Comparison of ENCODE assay signal across 8 mouse cellular contexts in the genomic region with DNA sequence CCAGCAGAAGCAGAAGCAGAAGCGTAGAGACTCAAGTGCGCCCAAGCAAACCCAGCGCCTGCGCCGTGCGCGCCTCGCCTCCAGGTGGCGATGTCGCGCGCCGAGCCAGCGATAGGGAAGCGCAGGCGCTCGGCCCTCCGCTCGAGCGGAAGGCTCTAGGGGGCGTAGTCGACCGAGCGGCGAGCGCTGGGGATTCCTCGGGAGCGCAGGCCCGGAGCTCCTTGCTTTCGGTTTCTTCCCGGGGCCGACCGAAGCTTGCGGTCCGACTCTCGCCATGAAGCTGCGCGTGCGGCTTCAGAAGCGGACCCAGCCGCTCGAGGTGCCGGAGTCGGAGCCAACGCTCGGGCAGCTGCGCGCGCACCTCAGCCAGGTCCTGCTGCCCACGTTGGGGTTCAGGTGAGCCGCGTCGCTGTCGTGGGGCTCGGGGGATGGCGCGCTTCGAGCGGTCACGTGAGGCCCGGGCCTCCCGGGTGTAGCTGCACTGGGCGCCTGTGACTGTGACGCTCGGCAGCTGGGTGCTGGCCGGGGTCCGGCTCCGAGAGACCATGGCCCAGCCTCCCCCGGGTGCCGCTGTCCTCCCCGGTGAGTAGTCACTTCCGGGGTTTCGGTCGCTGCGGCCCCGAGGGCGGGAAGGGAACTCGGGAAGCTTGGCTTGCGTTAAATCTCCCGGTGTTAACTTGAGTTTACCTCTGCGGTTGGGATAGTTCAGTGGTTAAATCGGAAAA. TPM values are rescaled to one million over a fixed set of nuclear protein-coding genes. Genes with fewer than 3 reads are reported as not detected.
A peak's percentile ranks its signal among the peaks of the same experiment; 100 is the strongest.
DNase-seq lines count a peak whose midpoint lies in the region; ATAC-seq lines count a peak whose summit lies in the region.

A gene (plus strand): TSS at position 224 of the 725 bp plus-strand sequence.

- ATAC-seq in erythroid progenitor cell, adult 5-6 weeks (replicated peaks; ENCODE audit: low FRiP score, poor library complexity, severe bottlenecking): peak; percentile 74
- peak; percentile 87 for ATAC-seq in heart, embryonic 13.5 days (ENCODE audit: extremely low read depth, insufficient number of reproducible peaks, low FRiP score, low TSS enrichment)
- peak; percentile 82 for ATAC-seq in liver, embryonic 12.5 days
- ATAC-seq in stomach, embryonic 15.5 days (ENCODE audit: insufficient read depth, low FRiP score, low read depth): peak; percentile 94

- peak within 1 kb of the TSS; percentile 77 for H3K4me2 ChIP-seq in heart, embryonic 13.5 days
- H3K4me2 ChIP-seq in liver, embryonic 12.5 days: peak within 1 kb of the TSS; percentile 77
- H3K4me2 ChIP-seq in stomach, embryonic 15.5 days: peak within 1 kb of the TSS; percentile 62

- peaks cover 3% of the 10 kb centered on the region for H3K27me3 ChIP-seq in heart, embryonic 13.5 days (replicated peaks)
- H3K27me3 ChIP-seq in liver, embryonic 12.5 days (replicated peaks): peaks cover 8% of the 10 kb centered on the region; the same call in 1 of the 2 replicates
- no peaks in the 10 kb centered on the region for H3K27me3 ChIP-seq in stomach, embryonic 15.5 days (replicated peaks)

- H3K4me1 ChIP-seq in heart, embryonic 13.5 days: peaks cover 11% of the 10 kb centered on the region
- peaks cover 39% of the 10 kb centered on the region for H3K4me1 ChIP-seq in liver, embryonic 12.5 days
- H3K4me1 ChIP-seq in stomach, embryonic 15.5 days: 0 out of 2 replicates have a peak, but pooled peaks cover 3% of the 10 kb centered on the region

- H3K36me3 ChIP-seq in heart, embryonic 13.5 days: 0 out of 2 replicates have a peak, but pooled peaks cover 7% of the 10 kb centered on the region
- peaks cover 16% of the 10 kb centered on the region for H3K36me3 ChIP-seq in liver, embryonic 12.5 days
- H3K36me3 ChIP-seq in stomach, embryonic 15.5 days: no peaks in the 10 kb centered on the region

- H3K9me3 ChIP-seq in heart, embryonic 13.5 days: no peaks in the 10 kb centered on the region
- no peaks in the 10 kb centered on the region for H3K9me3 ChIP-seq in liver, embryonic 12.5 days (replicated peaks)
- H3K9me3 ChIP-seq in stomach, embryonic 15.5 days: no peaks in the 10 kb centered on the region

- under 1% methylated on average over 82 of the region's 82 CpGs for WGBS in heart, embryonic 13.5 days
- under 1% methylated on average over 82 of the region's 82 CpGs for WGBS in liver, embryonic 12.5 days (ENCODE audit: insufficient replicate concordance)
- WGBS in stomach, embryonic 15.5 days: under 1% methylated on average over 82 of the region's 82 CpGs

- DNase-seq in CD4-positive helper T cell, adult 2 months (ENCODE audit: low read depth, low spot score): peak; percentile 91
- DNase-seq in brain, embryonic 18.5 days (ENCODE audit: low read depth, low spot score): peak; percentile 64
- peak; percentile 96 for DNase-seq in kidney, postnatal 10 days
- peak; percentile 80 to 85 for DNase-seq in natural killer cell, adult 2 months (ENCODE audit: low spot score in 2 of 2)

- H3K27ac ChIP-seq in heart, embryonic 13.5 days (replicated peaks): peak within 1 kb of the TSS; percentile 90
- peak within 1 kb of the TSS; percentile 92 for H3K27ac ChIP-seq in liver, embryonic 12.5 days
- peak within 1 kb of the TSS; percentile 94 for H3K27ac ChIP-seq in stomach, embryonic 15.5 days

- H3K9ac ChIP-seq in heart, embryonic 13.5 days: peak within 1 kb of the TSS; percentile 86
- H3K9ac ChIP-seq in liver, embryonic 12.5 days: peak within 1 kb of the TSS; percentile 89
- peak within 1 kb of the TSS; percentile 83 for H3K9ac ChIP-seq in stomach, embryonic 15.5 days

- H3K4me3 ChIP-seq in heart, embryonic 13.5 days: peak within 1 kb of the TSS; percentile 78
- H3K4me3 ChIP-seq in liver, embryonic 12.5 days: peak within 1 kb of the TSS; percentile 84
- peak within 1 kb of the TSS; percentile 72 for H3K4me3 ChIP-seq in stomach, embryonic 15.5 days (replicated peaks)

RNA-seq across cellular contexts. Expression of the gene that starts here (rescaled TPM):
- 140 and 157 TPM in 2 replicates for total RNA-seq in erythroid progenitor cell, adult 5-6 weeks (2015; ENCODE audit: low replicate concordance)
- 120 and 183 TPM in 2 replicates for total RNA-seq in erythroid progenitor cell, adult 5-6 weeks (2017; ENCODE audit: low replicate concordance)
- 21.2 and 22.6 TPM in 2 replicates for polyA plus RNA-seq in heart, embryonic 13.5 days (2015; fragmentation: Nextera tagmentation; extraction: Ambion mirVana)
- 67.9 and 68.0 TPM in 2 replicates for polyA plus RNA-seq in liver, embryonic 12.5 days (2016; fragmentation: Nextera tagmentation; extraction: Ambion mirVana)
- 30.9 and 31.3 TPM in 2 replicates for polyA plus RNA-seq in stomach, embryonic 15.5 days (2015; fragmentation: Nextera tagmentation; extraction: Ambion mirVana)

Comparison
In these comparisons a context has a peak if more than half of its experiments do, and no peak if none do; other contexts are left out.
1. Peak in every context shown above with its lines: DNase-seq, ATAC-seq, H3K4me3 ChIP-seq and H3K27ac ChIP-seq.